Mouse (Mus musculus) neural tube, embryonic 10.5 days (tissue): ENCODE measurements around the gene Stab1.

Source experiments
- DNase-seq: peaks from one replicate; pipeline ENCODE4 v3.0.0-alpha.2; 2017; ENCODE audit warnings: low spot score; ENCODE audit errors: extremely low spot score

Gene Stab1

DNA sequence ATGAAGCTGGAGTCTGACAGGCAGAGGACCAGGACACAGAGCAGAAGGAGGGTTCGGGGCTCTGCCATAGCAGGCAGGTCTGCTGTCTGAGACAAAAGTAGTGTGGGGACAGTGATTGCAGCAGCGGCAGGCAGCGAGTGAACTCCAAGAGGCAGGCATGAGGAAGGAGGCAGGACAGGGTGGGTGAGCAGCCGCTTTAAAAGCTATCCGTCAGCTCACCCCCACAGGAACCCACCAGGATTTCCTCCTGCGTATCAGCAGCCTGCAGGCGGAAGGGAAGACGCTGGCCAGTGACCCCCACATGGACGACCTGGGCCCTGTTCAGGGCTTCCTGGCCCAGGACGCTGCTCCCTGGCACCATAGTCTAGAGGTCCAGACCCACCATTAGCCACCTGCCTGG, at the start of gene Stab1:
Stab1 (minus strand) TSS at position 217 of the 400 bp plus-strand sequence.
- DNase-seq: no peak

DNA sequence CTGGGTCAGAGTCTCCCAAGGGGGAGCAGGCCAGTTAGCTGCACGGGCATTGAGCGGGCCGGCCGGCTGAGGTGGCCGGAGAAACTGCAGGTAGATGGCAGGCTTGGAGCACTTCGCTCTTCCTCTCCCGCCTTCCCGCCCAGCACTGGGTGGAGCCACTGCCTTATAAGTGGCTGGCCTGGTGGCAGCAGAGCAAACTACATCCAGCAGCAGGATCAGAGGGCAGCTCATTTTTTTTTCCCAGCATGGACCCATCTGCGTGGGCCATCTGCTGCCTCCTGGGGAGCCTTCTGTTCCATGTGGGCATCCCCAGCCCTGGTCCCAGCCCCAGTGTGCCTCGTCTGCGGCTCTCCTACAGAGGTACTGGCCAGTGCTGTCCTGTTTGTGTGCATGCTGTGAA, 49.2 kb upstream of the Stab1 start, which contains the start of gene Sema3g:
Sema3g (plus strand) TSS at position 195 of the 400 bp plus-strand sequence.
- peak; percentile 60 for DNase-seq

DNA sequence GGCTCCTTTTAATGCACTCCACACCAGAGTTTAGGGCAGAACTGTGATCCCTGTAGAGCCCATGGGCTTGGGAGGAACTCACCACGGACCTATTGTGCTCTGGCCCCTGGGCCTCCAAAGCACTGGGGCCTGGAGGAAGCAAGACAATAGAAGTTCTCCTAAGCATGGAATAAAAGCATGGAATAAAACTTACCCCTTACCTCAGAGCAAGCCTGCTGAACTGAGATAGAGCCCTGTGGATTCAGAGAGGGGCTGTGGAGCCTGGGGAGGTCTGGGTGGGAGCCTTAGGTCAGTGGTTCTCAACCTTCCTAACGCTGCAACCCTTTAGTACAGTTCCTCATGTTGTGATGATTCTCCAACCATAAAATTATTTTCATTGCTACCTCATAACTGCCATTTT, 48.4 kb upstream of the Stab1 start, which contains the start of gene Nisch:
Nisch (minus strand) TSS at position 101 of the 400 bp plus-strand sequence.
- no peak for DNase-seq

DNA sequence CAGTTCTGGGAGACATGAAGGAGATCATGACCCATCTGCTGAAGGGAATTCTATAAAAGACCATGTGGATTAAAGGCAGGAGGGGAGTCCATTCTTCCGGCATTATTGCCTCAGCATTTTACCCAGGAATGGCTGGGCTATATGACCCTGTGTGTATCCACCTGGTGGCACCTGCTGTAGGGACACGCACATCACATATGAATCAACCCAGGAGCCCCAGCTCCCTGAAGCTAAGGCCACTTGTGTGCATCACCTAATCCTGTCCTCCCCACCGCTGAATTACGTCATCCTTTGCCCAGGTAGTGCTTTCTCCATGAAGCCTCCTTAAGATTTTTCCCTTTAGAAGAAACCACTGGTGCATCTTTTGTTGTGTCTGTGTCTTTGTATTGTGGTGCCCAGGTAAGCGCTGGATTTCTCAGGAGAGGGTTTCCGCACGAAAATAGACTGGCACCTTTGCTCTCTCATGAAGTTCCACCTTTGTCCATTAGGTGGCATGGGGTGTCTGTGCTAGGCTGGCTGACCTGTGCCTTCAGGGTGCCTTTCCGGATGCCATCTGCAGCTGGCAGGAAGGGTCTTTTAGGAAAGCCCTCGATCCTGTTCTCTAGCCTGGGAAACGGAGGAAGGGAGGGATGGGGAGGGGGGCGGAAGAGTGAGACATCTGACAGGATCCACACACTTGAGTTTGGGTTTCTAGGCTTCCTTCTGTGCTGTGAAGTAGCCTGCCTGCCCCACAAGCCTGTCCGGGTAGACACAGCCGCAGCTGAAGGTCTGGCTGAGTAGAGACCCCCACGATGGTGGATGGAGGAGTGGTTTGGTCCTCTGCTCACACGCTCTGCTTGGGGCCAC, 46.9 kb upstream of the Stab1 start:
- peak; percentile 63 for DNase-seq

DNA sequence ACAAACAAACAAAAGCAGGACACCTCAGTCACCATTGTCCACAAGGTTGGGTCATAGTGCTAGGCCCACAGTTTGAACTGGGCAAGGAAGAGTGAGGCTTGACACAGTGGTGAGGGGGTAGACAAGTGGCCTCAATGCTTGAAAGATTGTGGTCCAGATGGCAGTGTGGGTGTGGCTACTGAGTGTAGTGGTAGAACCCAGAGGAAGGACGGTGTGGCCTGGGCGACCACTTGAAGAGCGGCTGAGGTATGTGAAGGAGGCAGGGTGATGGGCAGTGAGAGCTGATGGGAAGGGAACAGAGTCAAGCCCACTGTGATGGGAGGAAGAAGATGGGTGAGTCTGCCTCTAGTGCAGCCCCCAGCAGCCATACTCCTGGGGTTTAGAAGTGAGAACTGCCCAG, 46.2 kb upstream of the Stab1 start:
- DNase-seq: no peak

DNA sequence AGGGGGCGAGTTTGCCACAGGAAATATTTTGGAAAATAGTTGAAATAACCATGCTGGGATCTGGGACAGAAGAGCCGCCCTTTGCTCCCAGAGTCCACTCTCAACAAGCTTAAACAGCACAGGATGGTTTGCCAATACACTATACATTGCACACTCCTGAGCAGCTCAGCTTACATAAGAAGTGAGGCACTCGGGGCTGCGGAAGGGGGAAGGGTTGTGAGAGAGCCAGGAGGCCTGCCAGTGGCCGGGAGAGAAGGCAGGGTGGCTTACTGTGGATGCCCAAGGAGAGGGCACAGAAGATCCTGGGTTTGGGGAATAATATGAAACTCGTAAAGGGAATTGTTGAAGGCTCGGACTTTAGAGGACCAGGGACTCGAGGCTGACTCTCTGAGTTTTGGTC, 45.4 kb upstream of the Stab1 start:
- no peak for DNase-seq

DNA sequence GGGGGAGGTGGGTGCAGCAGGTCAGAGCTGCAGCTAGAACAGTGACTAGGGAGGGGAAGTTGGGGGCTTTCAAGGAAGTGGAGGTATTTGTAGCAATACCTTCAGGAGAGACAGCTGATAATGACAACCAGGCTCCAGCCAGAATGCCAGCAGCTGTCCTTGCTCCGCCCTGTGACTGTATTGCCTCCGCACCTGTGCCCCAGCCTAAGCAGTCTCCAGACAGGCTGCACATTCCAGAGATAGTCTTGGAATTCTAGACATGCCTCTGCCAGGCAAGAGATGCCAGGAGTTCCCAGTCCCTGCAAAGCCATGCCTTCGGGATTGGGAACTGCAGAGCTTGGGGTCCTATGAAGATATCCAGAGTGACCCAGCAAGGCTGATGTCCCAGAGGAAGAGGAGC, 44.1 kb upstream of the Stab1 start:
- DNase-seq: no peak

DNA sequence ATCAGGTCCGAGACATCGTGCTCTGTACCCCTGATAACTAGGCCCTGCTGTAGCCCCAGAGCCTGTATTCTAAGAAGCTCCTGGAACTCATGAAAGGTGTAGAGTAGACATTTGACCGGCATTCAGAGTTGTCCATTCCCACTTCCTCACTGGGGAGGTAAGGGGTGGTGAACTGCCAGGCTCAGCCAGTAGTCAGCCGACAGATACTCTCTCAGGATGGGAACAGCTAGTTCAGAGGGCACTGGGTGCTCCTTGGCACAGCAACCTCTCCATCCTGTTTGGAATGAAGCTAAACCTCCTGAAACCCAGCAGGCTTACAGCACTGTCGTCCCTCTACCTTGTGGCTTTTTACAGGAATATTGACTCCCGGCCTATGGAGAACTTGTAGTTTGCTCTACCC, 43.4 kb upstream of the Stab1 start:
- no peak for DNase-seq

DNA sequence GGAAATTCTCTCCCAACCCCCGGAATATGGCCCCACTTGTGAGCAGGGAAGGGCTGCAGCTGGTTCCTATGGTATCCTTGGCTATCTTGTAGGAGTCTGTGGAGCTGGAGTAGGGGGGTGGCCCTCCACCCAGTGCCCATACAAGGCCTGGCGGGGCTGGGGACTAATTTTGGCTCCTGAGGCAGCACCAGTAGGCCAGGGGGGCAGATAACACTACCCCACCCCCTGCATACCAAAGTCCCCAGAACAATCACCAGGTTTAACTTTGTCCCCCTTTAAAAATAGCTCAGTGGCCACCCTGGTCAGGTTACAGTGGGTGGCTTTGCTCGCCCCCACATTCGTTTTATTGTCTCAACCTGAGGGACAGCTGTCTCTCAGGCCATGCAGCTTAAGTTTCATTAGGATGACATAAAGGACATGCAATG, 40.7 kb upstream of the Stab1 start:
- no peak for DNase-seq

DNA sequence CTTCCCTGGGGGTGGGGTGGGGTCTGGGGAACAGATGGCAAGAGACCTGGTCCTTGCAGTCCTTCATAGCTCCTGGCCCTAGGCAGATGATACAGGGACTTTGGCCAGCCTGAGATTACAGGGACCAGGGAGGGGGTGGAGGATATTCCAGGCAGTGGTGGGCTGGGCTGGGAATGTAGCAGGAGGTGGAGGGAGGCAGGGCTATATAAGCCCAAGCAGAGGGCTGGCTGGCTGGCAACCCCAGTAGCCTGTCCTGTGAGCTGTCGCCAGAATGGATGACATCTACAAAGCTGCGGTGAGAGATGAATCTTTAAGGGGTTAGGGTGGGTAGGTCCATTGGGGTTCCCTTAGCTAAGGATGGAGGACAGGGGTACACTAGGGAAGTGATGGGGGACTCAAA, 39.6 kb upstream of the Stab1 start, which contains the start of gene Tnnc1:
Tnnc1 (plus strand) TSS at position 229 of the 400 bp plus-strand sequence.
- no peak for DNase-seq

DNA sequence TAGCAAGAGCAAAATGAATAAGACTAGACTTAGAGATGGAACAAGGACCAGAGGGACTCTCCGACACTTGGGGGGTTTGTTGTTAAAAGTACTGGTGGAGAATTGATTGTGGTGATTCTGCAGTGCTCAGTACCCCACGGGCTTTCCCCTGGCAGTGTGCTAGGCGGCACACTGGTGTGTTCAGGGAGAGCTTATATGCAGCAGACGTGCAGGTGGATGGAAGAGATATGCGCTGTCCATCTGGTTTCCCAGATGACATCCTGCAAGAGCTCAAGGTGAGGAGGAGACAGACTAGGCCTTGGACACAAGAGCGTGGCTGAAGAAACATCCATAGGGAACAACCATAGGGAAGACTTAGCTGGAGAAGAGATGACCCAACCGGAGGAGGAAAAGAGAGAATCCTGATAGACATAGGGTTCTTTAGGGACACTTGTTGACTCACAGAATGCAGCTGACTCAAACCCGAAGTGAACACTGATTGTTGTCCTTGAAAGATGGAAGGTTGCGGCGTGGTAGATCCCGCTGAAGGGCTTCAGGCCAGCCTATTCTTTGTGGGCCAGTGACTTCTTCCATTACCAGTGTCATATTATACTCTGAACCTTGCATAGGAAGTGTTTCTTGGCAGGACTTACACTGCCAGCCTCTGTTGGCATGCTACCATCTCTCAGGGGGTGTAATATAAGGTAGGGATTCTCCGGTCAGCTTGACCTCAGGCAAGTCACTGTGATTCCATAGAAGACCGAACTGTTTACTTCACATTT, 38.8 kb upstream of the Stab1 start:
- DNase-seq: no peak

DNA sequence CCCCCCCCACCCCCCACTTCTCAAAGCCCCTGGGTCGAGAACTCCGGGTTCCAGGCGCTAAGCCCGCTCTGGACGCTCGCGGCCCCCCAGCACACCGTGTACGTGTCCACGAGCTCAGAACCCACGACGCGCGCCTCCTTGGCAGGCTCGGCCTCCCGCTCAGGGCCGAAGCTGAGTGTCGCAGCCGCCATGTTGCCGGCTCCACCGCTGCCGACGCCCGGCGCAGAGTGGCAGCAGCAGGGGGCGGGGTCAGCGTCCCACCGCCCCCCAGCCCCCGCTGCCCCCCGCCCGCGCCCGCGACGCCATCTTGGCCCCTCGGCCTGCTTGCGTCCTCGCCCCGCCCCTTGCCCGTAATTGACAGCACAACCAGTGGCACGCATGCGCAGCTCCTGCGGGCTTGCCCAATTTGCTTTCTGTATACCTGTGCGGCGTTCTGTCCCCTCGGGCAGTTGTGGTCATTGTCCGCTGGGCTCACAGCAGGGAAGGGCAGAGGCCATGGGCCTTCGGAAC, 38.1 kb upstream of the Stab1 start:
- peak; percentile 93 for DNase-seq

DNA sequence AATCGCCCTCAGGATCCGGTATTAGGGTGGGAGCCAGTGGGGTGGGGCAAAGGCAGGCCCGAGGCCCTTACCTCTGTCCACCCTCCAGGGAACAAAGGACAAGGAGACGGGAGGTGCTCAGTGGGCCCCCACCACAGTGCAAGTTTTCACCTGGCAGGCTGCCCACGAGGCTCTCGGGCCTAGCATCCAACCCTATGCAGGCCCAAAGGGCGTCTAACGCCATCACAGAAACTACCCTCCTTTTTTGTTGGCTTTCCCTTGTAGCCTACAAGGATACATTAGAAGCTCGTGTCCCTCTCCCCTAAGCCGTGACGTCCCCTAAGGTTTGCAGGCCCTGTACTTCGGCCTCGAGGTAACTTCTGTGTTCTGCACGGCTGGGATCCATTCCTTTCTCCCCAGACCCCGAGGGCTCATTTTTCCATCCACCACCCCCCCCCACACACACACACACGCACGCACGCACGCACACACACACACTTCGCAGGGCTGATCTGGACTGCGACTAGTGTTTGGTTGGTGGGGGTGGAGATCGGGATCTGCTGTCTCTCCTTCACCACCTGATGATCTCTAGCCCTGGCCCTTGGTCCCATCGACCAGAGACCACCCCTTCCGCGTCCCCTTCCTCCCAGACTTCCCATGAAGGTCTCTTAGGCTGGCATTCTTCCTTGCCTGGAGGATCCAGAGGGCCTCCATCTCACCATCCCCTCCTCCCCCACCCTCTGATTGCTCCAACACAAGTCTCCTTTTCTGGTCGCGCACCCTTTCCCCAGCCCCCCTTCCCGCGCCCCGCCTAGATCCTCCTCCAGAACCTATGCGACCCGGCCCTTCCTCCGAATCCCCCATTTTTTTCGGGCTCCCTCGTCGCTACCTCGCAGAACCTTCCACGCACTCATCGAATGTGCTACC, 37.4 kb upstream of the Stab1 start:
- DNase-seq: peak; percentile 62

DNA sequence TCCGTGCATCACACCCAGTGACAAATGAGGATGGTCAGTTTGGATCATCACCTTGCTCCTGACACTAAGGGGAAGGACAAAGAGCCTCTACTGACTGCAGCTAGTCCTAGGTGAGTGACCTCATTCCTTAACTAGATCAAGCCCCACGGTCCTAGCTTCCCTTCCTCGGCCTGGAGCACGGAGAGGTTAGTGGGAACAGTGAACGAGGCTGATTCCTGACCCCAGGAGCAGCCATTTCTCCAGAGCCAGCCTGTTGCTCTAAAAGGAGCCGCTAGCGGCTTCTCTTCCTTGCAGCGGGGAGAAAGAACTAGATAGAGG, 36.8 kb upstream of the Stab1 start:
- DNase-seq: no peak

DNA sequence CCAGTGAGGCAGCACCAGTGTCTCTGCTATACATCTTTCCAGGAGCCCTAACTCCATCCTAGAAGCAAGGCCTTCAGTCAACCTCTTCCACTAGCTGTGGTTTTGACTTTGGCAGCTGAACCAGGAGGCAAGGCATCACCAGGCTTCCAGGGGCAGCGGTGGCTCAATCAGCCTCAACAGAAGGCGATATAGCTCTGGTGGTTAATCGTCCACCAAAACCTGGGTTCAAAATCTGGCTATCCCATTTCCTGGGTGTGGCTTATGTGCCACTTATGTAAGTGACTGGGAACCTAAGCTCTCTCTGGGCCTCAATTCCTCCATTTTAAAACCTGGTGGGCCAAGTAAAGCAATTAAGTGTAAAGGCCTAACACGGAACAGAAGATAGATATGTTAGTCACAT, 36.4 kb upstream of the Stab1 start:
- DNase-seq: no peak

DNA sequence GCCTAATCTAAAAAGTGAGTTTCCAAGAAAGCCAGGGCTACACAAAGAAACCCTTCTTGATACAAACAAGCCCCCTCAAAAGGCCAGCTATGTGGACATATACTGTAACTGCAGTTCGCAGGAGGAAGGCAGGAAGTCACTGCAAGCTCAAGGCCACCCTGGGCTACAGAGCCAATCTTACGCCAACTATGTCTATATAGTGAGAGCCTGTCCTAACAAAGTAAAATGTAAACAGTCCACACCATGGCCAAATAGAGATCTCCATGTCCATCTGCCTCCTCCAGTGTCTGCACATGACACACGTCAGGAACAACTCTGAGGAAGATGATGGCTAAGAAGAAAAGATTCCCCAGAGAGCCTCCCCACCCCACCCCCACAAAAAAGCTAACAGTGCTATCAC, 31.6 kb upstream of the Stab1 start:
- no peak for DNase-seq

DNA sequence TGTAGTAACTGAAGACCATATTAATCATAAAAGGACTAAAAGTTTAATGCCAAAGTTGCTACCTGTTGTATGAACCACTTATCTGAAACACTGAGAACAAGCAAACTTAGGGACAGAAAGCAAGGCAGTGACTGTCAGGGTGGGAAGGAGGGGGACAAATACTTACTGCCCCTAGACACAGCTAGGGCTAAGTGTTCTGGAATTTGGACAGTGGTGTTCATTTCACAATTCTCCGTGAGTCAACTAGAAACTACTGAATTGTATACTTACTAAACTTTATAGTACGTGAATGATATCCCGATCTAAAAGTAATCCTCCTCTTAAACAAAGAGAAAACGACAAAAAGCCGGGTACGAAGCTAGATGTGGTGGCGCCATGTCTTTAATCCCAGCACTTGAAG, 31.2 kb upstream of the Stab1 start:
- no peak for DNase-seq

DNA sequence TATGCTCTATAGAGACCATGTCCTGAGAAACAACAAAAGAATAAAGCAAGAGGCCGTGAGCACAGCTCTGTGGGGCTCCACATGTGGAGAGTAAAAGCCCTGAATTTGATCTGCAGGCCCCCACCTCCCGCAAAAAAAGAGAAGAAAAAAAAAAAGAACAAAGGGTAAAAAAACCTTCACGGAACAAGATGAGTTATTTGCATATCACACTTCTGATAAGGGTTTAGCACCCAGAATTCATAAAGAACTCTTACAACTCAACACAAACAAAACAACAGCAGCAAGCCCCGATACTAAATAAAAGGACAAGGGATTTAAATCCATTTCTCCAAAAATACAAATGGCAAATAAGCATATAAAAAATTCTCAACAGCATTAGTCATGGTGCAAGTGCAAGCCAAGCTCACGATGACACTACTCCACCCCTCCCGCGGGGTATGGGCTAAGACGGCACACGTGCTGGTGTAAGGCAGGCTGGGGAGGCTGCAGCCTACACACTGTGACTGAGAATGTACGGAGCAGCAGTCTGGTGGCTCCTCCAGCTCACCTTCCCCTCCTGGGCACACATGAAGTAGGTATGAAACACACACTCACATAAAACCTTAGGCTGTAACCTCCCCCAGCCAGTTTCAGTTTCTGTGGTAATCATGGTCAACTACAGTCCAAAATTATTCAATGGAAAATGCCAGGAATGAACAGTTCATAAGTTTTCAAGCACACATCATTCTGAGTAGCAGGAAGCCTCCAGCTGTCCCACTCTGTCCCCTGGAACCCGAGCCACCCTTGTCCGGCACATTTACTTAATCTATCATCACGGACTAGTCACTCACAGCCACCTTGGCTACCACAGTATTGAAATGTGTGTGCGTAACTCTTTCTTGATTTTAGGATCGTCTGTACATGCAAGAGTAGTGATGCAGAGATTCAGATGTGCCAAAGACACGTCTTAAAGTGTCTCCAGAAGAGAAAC, 29.4 kb upstream of the Stab1 start:
- DNase-seq: no peak

DNA sequence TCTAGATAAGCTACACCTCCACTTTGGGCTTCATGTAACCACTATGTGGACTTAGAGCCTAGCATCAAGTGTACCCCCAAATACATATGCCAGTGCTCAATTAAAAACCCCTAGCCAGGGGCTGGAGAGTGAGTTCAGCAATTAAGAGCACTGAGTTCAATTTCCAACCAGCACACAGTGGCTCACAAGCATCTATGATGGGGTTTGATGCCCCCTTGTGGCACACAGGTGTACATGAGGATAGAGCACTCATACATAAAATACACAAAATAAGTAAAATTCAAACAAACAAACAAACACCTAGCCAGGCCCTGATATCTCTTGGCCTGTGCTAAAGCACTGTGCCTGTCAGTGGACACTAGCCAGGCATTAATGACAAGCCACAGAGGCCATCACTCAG, 27.5 kb upstream of the Stab1 start:
- DNase-seq: no peak

DNA sequence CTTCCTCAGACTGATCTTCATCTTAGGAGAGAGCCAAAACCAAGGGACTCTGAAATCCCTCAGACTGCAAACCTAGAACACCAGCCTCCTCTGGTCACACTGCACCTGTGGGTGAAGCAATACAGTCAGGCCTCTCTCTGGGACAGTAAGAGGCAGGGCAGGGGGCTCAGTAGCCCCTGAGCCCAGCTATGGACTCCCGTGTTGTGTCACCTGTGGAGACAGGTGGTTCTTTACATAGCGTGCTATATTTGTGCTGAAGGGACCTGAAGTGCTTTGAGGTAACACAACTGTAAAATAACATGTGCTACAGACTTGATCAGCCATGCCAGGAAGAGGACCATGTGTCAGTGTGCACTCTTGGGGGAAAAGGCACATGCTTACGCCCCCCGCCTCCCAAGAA, 27.1 kb upstream of the Stab1 start:
- DNase-seq: no peak
